Mouse (Mus musculus): ENCODE measurements around the gene Dph1. TPM values are rescaled to one million over a fixed set of nuclear protein-coding genes. Genes with fewer than 3 reads are reported as not detected.

Gene Dph1
- polyA plus RNA-seq, 1 experiment from 2014 or later = 17.2 TPM

- Histone ChIP-seq H3K4me2 (peak overlapping the region; percentile 99), H3K36me3 (peaks cover 26% of the 10 kb centered on the region; the same call in 1 of the 2 replicates), H3K27me3 (peaks cover 59% of the 10 kb centered on the region), H3K27ac (peak overlapping the region; percentile 89), H3K4me3 (peak overlapping the region; percentile 79), H3K4me1 (replicated peaks) (peaks cover 74% of the 10 kb centered on the region), H3K9ac (peak overlapping the region; percentile 76), H3K9me3 (replicated peaks) (no peaks in the 10 kb centered on the region)
- WGBS = 14% methylated on average over 54 of the region's 54 CpGs
- ATAC-seq (replicated peaks; ENCODE audit: insufficient number of reproducible peaks, insufficient read depth, low FRiP score, low read depth) = no peak
These were observed 25.4 kb downstream of the Dph1 start for GRCm38 (mm10) chr11:75165441-75166192.

GRCm38 (mm10) chr11:75164750-75165149, 26.3 kb downstream of the Dph1 start:
- Histone ChIP-seq H3K27ac (peak overlapping the region; percentile 89; the same call in 1 of the 2 replicates), H3K4me1 (replicated peaks) (peaks cover 66% of the 10 kb centered on the region)
- no peak for ATAC-seq (replicated peaks; ENCODE audit: insufficient number of reproducible peaks, insufficient read depth, low FRiP score, low read depth)

GRCm38 (mm10) chr11:75164051-75164450, 27.0 kb downstream of the Dph1 start:
- peaks cover 35% of the 10 kb centered on the region; the same call in 1 of the 2 replicates for H3K36me3 ChIP-seq
- H3K27ac ChIP-seq = peak overlapping the region; percentile 89; the same call in 1 of the 2 replicates
- H3K4me2 ChIP-seq = peak overlapping the region; percentile 99
- ATAC-seq (replicated peaks; ENCODE audit: insufficient number of reproducible peaks, insufficient read depth, low FRiP score, low read depth) = no peak
- peaks cover 45% of the 10 kb centered on the region for H3K27me3 ChIP-seq
- 65% methylated on average over 2 of the region's 2 CpGs for WGBS
- H3K4me1 ChIP-seq (replicated peaks) = peaks cover 59% of the 10 kb centered on the region
- H3K4me3 ChIP-seq = peak overlapping the region; percentile 79; the same call in 1 of the 2 replicates
- H3K9me3 ChIP-seq (replicated peaks) = no peaks in the 10 kb centered on the region
- H3K9ac ChIP-seq = peak overlapping the region; percentile 76; the same call in 1 of the 2 replicates

More at GRCm38 (mm10) chr11:75164750-75165149, 26.3 kb downstream of the Dph1 start:
- Histone ChIP-seq H3K4me3 (peak overlapping the region; percentile 79), H3K27me3 (peaks cover 51% of the 10 kb centered on the region), H3K9me3 (replicated peaks) (no peaks in the 10 kb centered on the region), H3K9ac (peak overlapping the region; percentile 76), H3K36me3 (peaks cover 30% of the 10 kb centered on the region; the same call in 1 of the 2 replicates), H3K4me2 (peak overlapping the region; percentile 99)
- 18% methylated on average over 15 of the region's 15 CpGs for WGBS

- WGBS = 71% methylated on average over 6 of the region's 6 CpGs
- H3K27ac ChIP-seq = peak overlapping the region; percentile 89; the same call in 1 of the 2 replicates
- peaks cover 35% of the 10 kb centered on the region; the same call in 1 of the 2 replicates for H3K36me3 ChIP-seq
- peak overlapping the region; percentile 1; the same call in 1 of the 2 replicates for H3K4me3 ChIP-seq
- no peak overlapping the region for H3K9ac ChIP-seq
- ATAC-seq (replicated peaks; ENCODE audit: insufficient number of reproducible peaks, insufficient read depth, low FRiP score, low read depth) = no peak
- H3K4me1 ChIP-seq (replicated peaks) = peaks cover 58% of the 10 kb centered on the region
- no peaks in the 10 kb centered on the region for H3K9me3 ChIP-seq (replicated peaks)
- H3K4me2 ChIP-seq = peak overlapping the region; percentile 99; the same call in 1 of the 2 replicates
- peaks cover 39% of the 10 kb centered on the region for H3K27me3 ChIP-seq
These were observed 27.7 kb downstream of the Dph1 start for GRCm38 (mm10) chr11:75163379-75163778.

- WGBS = 81% methylated on average over 12 of the region's 12 CpGs
- H3K4me3 ChIP-seq = no peak overlapping the region
- peaks cover 52% of the 10 kb centered on the region for H3K4me1 ChIP-seq (replicated peaks)
- H3K4me2 ChIP-seq = no peak overlapping the region
- H3K27me3 ChIP-seq = peaks cover 32% of the 10 kb centered on the region
- H3K27ac ChIP-seq = peak overlapping the region; percentile 89
- H3K36me3 ChIP-seq = peaks cover 35% of the 10 kb centered on the region; the same call in 1 of the 2 replicates
- no peak for ATAC-seq (replicated peaks; ENCODE audit: insufficient number of reproducible peaks, insufficient read depth, low FRiP score, low read depth)
- H3K9ac ChIP-seq = no peak overlapping the region
- no peaks in the 10 kb centered on the region for H3K9me3 ChIP-seq (replicated peaks)
These were observed 28.4 kb downstream of the Dph1 start for GRCm38 (mm10) chr11:75162591-75163080.

- Histone ChIP-seq H3K27ac (peak overlapping the region; percentile 89), H3K27me3 (peaks cover 22% of the 10 kb centered on the region), H3K4me2 (no peak overlapping the region), H3K4me3 (no peak overlapping the region), H3K9ac (peak overlapping the region; percentile 4; the same call in 1 of the 2 replicates), H3K9me3 (replicated peaks) (no peaks in the 10 kb centered on the region), H3K4me1 (replicated peaks) (peaks cover 52% of the 10 kb centered on the region), H3K36me3 (peaks cover 35% of the 10 kb centered on the region; the same call in 1 of the 2 replicates)
- ATAC-seq (replicated peaks; ENCODE audit: insufficient number of reproducible peaks, insufficient read depth, low FRiP score, low read depth) = no peak; the same call in 1 of the 2 replicates
- WGBS = 33% methylated on average over 4 of the region's 4 CpGs
These were observed 29.5 kb downstream of the Dph1 start for GRCm38 (mm10) chr11:75161417-75162008.

- H3K9me3 ChIP-seq (replicated peaks) = no peaks in the 10 kb centered on the region
- H3K4me2 ChIP-seq = no peak overlapping the region
- H3K36me3 ChIP-seq = peaks cover 35% of the 10 kb centered on the region; the same call in 1 of the 2 replicates
- no peak overlapping the region for H3K4me3 ChIP-seq
- 69% methylated on average over 7 of the region's 7 CpGs for WGBS
- peak overlapping the region; percentile 89 for H3K27ac ChIP-seq
- no peak overlapping the region for H3K9ac ChIP-seq
- ATAC-seq (replicated peaks; ENCODE audit: insufficient number of reproducible peaks, insufficient read depth, low FRiP score, low read depth) = no peak
- H3K4me1 ChIP-seq (replicated peaks) = peaks cover 52% of the 10 kb centered on the region
- peaks cover 17% of the 10 kb centered on the region for H3K27me3 ChIP-seq
These were observed 30.1 kb downstream of the Dph1 start for GRCm38 (mm10) chr11:75160954-75161353.

- Histone ChIP-seq H3K36me3 (peaks cover 34% of the 10 kb centered on the region; the same call in 1 of the 2 replicates), H3K4me3 (no peak overlapping the region)
These were observed 31.5 kb downstream of the Dph1 start for GRCm38 (mm10) chr11:75159564-75159963.

GRCm38 (mm10) chr11:75158432-75158831, 32.6 kb downstream of the Dph1 start:
- no peaks in the 10 kb centered on the region for H3K9me3 ChIP-seq (replicated peaks)
- no peak for ATAC-seq (replicated peaks; ENCODE audit: insufficient number of reproducible peaks, insufficient read depth, low FRiP score, low read depth)
- no peaks in the 10 kb centered on the region for H3K27me3 ChIP-seq
- H3K4me1 ChIP-seq (replicated peaks) = peaks cover 42% of the 10 kb centered on the region
- H3K27ac ChIP-seq = peak overlapping the region; percentile 33; the same call in 1 of the 2 replicates
- peaks cover 23% of the 10 kb centered on the region; the same call in 1 of the 2 replicates for H3K36me3 ChIP-seq
- no peak overlapping the region for H3K4me2 ChIP-seq
- WGBS = 90% methylated on average over 14 of the region's 14 CpGs
- no peak overlapping the region for H3K4me3 ChIP-seq
- no peak overlapping the region for H3K9ac ChIP-seq

More at GRCm38 (mm10) chr11:75159564-75159963, 31.5 kb downstream of the Dph1 start:
- Histone ChIP-seq H3K27me3 (peaks cover 3% of the 10 kb centered on the region), H3K9me3 (replicated peaks) (no peaks in the 10 kb centered on the region), H3K27ac (peak overlapping the region; percentile 33; the same call in 1 of the 2 replicates), H3K9ac (no peak overlapping the region), H3K4me1 (replicated peaks) (peaks cover 40% of the 10 kb centered on the region), H3K4me2 (no peak overlapping the region)
- no peak for ATAC-seq (replicated peaks; ENCODE audit: insufficient number of reproducible peaks, insufficient read depth, low FRiP score, low read depth)
- 53% methylated on average over 2 of the region's 2 CpGs for WGBS

- H3K27ac ChIP-seq = 0 out of 2 replicates have a peak overlapping the region, but pooled peaks have one; percentile 8
- H3K4me1 ChIP-seq (replicated peaks) = peaks cover 42% of the 10 kb centered on the region
- H3K9ac ChIP-seq = no peak overlapping the region
- no peaks in the 10 kb centered on the region for H3K27me3 ChIP-seq
- no peak overlapping the region for H3K4me2 ChIP-seq
- H3K36me3 ChIP-seq = peaks cover 19% of the 10 kb centered on the region; the same call in 1 of the 2 replicates
- no peaks in the 10 kb centered on the region for H3K9me3 ChIP-seq (replicated peaks)
- 67% methylated on average over 2 of the region's 2 CpGs for WGBS
- ATAC-seq (replicated peaks; ENCODE audit: insufficient number of reproducible peaks, insufficient read depth, low FRiP score, low read depth) = no peak
- H3K4me3 ChIP-seq = no peak overlapping the region
These were observed 33.1 kb downstream of the Dph1 start for GRCm38 (mm10) chr11:75157901-75158300.

GRCm38 (mm10) chr11:75157037-75157436, 34.0 kb downstream of the Dph1 start:
- no peak overlapping the region for H3K4me2 ChIP-seq
- H3K27me3 ChIP-seq = no peaks in the 10 kb centered on the region
- H3K4me3 ChIP-seq = no peak overlapping the region
- no peak overlapping the region for H3K9ac ChIP-seq
- peaks cover 47% of the 10 kb centered on the region for H3K4me1 ChIP-seq (replicated peaks)
- peaks cover 16% of the 10 kb centered on the region; the same call in 1 of the 2 replicates for H3K36me3 ChIP-seq
- H3K9me3 ChIP-seq (replicated peaks) = no peaks in the 10 kb centered on the region
- H3K27ac ChIP-seq = peak overlapping the region; percentile 64
- 53% methylated on average over 4 of the region's 4 CpGs for WGBS
- no peak for ATAC-seq (replicated peaks; ENCODE audit: insufficient number of reproducible peaks, insufficient read depth, low FRiP score, low read depth)

All from heart, embryonic 15.5 days (tissue).